Mouse (Mus musculus) naive thymus-derived CD4-positive, alpha-beta T cell, adult 2 months (primary cell): ENCODE measurements around the gene Rangap1.
A peak's percentile ranks its signal among the peaks of the same experiment; 100 is the strongest.
"Not testable (repeated sequence)": the region's sequence is repeated elsewhere in the genome, so short reads cannot be mapped to it uniquely, and the experiment has no call there.

Source experiments
- DNase-seq: peaks from one replicate; pipeline ENCODE4 v3.0.0-alpha.2; 2011; ENCODE audit warnings: low read depth

Gene Rangap1

DNA sequence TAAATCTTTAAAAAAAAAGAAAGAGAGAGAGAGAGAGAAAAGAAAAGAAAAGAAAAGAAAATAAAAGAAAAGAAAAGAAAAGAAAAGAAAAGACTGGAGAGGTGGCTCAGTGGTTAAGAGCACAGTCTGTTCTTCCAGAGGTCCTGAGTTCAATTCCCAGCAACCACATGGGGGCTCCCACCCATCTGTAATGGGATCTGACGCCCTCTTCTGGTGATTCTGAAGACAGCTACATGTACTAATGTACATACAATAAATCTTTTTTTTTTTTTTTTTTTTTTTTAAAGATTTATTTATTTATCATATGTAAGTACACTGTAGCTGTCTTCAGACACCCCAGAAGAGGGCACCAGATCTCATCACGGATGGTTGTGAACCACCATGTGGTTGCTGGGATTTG is 3.0 kb downstream of the Rangap1 start:
- DNase-seq: peak; percentile 23

DNA sequence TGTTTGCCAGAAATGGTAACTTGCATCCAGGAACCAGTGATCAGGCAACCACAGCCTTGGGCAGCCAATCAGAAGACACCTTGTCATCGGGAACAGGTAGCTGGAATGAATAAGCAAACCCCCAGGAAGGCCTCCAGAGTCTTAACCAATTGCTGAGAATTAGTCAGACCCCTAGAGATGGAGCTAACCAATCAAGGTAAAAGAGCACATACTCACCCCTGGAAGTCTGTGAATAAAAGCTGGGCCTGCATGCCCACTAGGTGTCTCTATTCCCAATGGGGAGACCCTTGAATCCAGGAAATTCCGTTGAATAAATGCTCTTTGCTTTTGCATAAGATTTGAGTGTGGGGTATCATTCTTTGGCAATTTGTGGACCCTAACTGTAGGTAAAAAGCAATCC is 5.4 kb downstream of the Rangap1 start:
- no peak for DNase-seq

DNA sequence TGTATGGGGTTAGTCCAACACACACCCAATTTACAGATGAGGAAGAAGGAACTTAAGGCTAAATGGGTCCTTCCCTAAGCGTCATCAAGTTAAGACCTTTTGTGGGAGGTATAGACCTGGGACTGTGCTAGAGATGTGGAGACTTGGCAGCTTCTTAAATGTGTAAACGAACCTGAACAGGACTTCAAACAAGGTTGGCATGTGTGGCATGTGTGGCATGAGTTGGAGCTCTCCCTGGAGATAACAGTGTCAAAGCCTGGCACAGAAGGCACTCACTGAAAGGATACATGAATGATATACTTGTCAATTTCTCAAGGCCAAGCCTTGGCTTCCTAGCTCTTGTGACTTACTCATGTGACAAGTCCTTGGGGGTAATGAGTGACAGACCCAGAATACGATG is 6.0 kb downstream of the Rangap1 start:
- DNase-seq: no peak

DNA sequence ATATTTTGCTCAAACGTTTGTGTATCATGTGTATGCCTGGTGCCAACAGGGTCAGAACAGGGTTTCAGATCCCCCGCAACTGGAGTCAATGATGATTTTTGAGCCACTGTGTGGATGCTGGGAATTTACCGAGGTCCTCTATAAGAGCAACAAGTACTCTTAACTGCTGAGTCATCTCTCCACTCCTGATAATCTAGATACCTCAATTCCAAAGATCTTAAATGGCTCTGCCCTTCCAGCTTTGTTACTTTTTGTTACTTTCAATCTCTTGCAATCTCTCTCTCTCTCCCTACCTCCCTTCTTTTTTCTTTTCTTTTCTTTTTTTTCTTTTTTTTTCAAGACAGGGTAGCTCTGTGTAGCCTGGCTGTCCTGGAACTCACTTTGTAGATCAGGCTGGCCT is 10.3 kb downstream of the Rangap1 start:
- no peak for DNase-seq

DNA sequence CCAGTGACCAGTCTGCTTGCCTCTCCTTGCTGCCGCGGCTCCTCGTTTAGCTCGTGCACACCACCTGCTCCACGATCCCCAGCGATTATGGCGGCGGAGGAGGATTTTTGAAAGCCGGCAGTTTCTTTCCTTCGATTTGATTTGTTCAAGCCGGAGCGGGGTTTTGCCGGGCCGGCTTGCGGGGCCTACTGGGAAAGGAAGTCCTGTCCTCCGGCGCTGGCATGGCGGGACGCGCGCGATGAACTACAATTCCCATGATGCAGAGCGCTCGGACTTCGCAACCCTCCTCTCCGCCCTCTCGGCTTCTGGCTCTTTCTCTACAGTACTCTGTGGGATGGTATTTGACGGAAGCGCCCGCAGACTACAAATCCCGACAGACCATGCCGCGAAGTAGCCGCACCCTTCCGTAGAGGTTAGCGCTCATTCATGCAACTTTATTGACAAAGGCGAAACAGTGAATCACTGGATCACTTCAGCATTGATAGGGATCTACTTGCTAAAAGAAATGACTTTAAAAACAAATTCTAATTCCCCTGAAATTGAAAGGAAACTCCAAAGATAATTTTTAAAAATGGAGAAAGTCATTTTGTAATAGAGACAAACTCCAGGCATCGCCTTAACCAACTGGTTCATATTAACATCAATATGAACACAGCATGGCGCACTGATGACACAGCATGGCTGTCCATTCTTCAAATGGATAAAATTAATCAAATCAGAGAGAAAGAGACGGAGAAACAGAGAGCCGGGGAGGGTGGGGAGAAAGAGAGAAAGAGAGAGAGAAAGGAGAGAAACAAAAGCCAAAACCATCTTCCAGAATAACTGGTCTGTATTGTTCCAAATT is 15.3 kb downstream of the Rangap1 start:
- DNase-seq: peak; percentile 98

DNA sequence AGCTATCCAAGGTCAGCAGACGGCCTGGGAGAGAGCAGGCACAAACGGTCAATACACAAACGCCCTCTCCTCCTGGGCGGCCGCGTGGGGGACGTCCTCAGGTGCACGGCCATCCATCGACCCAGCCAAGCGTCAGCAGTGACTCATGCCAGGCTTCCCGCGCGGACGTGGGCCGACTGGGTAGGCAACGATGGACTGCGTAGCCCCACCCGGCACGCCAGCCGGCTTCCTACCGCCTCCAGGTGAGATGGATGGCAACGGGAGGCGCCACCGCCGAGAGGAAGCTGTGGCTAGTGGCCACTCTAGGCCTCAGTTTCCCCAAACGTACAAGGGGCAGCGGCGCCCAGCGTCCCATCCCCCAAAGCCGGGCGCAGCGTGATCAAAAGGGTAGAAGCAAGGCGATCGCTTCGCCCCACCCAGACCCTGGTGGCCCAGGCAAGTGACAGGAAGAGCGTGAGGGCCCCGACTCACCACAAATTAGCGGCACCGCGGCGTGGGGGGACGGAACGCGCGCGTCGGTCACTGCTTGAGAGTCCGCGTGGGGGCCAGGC is 16.0 kb downstream of the Rangap1 start:
- DNase-seq: no peak

DNA sequence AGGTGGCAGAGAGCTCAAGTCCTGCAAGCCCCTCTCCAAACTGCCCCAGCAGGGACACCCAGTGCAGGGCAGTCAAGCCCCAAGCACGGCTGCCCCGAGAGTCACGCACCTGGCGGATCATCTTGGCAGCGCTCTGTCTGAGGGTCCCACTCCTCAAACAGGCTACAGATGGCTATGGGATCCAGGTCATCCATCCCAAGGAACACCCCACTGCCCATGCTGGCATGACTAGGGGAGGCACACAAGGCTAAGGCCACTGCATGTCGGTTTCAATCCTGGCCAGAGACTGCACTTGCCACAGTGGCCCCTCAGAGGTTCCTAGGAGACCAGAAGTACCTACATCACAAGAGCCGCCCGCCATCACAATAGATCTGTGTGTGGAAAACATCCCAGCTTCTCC is 19.4 kb downstream of the Rangap1 start:
- no peak for DNase-seq

DNA sequence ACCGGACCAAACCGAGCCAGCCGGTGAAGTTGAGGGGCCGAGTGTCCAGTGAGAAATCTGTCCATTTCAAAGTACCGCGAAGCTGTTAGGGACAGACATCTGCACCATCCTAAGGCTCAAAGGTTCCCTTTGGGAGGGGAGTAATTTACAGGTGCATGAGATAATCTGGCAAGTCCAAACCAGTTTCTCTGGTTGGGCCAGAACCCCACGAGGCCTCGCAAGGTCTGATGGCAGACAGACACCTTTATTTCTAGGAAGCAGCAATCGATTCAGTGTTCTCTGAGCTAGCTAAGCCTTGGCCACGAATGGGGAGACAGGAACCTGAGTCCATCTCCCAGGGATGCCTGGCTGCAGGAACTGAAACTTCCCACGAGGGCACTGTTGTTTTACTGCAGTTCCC is 21.7 kb downstream of the Rangap1 start:
- DNase-seq: no peak

DNA sequence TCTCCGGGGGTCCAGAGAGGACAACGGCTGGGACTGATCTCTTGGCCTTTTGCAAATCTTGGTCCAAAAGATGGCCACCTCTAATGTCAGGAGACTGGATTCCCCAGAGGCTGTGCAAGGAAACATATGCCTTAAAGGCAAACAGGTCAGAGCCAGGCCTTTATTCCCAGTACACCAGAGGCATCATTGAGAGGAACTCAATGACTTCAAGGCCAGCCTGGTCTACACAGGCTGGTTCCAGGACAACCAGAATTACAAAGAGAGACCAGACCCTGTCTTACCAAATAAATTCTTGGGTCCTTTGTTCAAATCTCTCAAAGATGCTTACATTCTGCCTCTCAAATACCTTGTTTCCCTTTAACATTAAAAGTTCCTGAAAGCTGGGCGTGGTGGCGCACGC is 23.0 kb downstream of the Rangap1 start:
- no peak for DNase-seq

DNA sequence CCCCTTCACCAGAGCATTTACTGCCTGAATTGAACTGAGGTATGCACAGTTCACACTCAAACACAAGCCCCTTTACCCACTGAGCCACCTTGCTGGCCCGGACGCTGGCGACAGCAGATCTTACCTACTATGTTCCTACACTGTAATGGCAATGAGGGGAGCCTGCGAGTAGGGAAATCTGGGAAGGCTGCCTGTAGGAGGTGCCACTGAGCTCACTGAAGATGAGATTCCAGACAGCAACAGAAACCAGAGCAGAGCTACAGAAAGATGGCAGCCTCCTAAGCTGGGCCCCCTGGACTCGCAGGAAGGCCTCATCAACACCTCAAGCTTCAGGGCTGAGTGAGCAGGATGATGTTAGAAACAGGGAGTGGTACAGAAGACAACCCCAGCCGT is 26.2 kb downstream of the Rangap1 start:
- DNase-seq: no peak

DNA sequence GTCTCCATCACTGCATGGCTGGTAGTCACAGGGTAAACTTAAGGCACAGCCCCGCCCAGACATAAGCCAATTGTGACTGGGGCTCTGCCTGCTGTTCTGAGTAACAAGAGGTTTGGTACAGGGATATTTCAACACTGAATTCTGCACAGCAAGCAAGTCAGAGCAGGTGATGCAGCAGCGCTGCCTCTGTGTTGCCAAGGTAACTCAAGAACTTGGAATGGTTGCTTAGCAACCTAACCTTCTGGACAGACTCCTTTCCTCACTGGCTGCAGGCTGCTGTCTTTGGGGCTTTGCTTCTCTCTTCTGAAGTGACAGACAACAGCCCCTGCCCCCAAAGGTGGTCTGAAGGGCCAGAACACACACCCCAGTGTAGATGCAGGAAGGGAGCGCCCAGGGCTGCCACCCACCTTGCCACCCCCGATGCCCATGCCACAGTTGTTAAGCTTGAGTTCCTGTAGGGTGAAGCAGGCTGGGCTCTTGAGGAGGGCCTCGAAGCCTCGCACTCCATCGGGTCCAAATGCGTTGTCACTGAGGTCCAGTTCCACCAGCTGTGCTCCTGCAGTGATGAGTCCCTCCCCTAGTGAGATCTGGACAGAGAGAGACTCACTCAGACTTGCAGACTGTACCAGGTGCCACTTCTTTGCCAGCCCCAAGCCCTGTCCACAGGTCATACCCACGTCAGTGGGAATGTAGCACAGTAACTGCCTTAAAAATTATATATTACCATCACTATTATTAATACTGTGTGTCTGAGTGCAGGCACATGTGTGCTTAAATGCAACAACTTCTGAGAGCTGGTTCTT is 26.8 kb downstream of the Rangap1 start:
- DNase-seq: no peak

DNA sequence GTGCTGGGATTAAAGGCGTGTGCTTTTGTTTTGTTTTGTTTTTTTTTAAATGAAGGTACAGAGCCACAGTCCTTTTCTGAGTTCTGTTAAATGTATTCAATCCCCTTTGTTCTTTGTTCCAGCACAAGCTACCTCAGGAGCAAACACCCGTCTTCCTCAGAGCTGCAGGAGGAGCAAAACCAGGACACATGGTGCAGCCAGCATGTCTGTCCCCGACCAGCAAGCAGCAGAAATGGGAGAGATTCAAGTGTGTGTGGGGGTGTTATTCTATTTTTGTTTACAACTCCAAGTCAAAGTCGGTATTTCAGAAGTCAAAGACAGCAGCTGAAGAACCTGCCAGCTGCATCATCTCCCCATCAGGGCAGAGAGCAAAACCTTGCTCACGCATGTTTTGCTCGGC is 31.6 kb downstream of the Rangap1 start:
- no peak for DNase-seq

DNA sequence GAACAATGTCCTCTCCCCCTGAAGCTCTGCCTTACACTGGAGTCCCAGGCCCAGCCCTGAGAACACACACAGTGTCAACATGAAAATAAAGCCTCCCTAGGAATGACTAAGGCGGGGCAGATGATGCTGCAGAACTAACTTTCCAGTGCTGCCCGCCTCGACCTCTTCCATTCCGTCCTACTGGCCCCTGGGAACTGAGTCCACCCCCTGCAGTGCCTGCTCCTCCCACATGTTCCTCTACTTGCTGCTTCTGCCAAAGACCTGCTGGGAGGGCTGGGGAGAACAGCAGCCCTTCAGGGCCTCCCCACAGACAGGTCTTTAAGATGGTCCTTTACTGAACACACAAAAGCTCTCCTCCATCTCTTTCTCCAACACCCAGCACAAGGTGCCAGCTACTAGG is 34.5 kb downstream of the Rangap1 start:
- DNase-seq: no peak

DNA sequence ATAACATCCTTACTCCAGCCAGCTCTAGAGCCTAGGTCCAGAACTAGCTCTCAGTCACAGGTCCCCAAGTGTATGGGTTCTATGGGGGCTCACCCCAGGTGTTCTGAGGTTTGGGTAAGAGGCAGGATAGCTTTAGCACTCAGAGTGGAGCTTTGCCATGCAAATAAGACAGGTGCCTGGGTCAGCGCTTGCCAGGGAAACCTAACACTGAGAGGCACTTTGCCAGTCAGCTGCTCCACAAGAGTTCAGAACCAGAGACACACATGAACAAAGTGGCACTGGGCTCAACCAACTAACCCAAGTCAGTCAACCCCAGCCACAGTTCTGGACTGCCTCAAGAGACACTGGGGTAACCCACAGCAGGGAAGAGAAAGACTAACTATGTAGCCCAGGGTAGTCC is 35.6 kb downstream of the Rangap1 start:
- DNase-seq: no peak

DNA sequence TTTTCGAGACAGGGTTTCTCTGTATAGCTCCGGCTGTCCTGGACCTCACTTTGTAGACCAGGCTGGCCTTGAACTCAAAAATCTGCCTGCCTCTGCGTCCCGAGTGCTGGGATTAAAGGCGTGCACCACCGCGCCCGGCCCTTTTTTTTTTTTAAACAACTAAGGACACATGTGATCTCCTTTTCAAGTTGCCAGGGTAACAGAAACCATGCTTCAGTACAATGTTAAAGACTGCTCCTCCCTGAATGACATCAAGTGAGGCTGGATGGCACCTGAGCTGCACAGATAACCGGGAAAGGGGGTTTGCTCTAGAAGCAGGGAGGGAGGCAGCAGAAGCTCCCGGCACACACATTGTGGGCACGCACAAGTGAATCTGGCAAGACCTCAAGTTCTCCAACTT is 36.3 kb downstream of the Rangap1 start:
- no peak for DNase-seq

DNA sequence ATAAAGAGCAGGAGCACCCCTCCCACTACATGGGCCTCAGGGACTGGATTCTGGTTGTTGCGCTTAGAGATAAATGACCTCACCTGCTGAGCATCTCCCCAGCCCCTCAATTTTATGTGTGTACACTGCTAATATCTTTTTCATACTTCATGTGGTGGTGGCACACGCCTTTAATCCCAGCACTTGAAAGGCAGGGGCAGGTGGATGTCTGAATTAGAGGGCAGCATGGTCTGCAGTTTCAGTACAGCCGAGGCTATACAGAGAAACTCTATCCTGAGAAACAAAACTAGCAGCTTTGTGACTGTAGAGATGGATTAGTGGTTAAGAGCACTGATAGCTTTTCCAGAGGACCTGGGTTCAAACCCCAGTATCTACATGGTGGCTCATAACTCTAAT is 42.2 kb downstream of the Rangap1 start:
- DNase-seq: no peak

DNA sequence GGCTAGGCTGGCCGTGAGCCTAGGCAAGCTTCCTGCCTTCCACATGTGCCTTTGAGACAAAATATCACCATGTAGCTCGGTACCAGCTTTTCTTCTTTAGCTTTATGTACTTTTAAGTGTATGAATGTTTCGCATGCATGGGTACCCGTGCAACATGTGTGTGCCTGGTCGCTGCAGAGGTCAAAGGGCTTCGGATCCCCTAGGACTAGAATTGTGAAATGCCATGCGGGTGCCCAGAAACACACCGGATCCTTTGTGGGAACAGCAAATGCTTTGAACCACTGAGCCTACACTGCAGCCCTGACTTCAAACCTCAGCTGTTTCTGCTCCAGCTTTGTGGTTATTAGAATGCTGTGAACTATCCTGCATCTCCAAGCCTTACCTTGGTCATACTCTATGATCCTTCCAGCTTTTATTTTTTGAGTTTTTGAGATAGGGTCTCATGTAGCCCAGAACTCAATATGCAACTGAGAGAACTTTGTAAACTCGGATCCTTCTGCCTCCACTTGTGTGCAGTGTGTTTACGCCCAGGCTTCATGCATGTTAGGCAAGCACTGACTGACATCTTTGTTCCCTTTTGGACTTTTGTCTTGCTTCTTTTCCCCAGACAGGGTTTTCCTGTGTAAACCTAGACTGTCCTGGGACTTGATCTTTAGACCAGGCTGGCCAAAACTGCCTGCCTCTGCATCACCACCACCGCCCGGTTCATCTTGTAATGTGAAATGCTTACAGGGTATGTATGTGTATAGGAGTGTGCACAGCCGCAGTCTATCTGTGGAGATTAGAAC is 42.8 kb downstream of the Rangap1 start:
- no peak for DNase-seq

DNA sequence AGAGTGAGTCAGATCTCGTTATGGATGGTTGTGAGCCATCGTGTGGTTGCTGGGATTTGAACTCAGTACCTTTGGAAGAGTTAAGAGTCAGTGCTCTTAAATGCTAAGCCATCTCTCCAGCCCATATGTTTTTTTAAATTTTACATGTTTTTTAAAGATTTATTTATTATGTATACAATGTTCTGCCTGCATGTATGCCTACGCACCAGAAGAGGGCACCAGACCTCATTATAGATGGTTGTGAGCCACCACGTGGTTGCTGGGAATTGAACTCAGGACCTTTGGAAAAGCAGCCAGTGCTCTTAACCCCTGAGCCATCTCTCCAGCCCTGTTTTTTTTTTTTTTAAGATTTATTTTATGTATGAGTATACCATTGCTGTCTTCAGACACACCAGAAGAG is 44.0 kb downstream of the Rangap1 start:
- DNase-seq: not testable (repeated sequence)

DNA sequence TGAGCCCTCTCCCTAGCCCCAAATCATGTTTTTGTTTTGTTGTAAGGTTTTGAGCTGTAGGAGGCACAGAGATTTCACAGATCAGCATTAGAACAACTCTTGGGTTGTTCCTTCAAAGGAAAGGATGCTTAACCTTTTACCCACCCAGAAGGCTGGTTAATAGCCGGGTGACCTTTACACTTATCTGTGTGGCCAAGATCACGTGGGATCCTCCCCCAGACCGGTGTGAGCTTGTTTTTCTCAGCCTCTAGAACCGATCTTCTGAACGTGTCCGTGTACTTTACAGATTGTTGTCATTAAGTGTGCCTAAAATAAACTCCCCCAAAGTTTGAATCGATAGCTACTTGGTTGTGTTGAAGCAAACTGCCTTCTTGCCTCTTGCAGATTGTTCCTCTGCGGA is 44.7 kb downstream of the Rangap1 start:
- no peak for DNase-seq

DNA sequence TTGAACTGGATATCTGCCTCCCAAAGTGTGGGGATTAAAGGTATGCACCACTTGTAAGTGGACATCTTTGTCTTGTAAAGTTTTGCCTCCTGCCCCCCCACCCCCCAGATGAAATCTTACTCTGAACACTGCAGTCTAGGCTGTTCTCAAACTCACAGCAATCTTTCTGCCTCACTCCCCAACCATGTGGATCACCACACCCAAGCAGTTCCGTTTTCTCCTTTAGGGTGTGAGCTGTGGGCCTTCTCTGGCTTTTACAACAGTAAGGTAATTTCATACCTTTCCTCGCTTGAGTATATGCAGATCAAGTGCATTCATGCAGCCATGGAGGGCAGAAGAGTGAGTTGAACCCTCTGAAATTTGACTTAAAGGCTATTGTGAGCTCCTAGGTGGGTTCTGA is 45.2 kb downstream of the Rangap1 start:
- DNase-seq: no peak

DNA sequence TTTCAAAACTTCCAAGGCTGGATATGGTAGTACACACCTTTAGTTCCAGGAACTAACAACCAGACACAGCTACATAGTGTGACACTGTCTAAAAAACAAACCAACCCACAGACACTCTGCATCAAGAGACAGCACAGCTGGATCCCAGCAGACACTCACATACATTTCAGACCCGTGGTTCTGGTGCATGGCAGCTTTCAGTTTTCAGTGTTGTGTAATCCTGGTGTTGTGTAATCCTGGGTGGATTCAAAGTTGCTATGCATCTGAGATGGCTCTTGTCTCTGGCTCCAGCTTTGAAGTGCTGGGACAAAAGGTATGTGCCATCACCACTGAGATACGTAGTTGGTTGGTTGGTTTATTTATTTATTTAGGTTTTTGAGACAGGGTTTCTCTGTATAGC is 46.8 kb downstream of the Rangap1 start:
- no peak for DNase-seq

DNA sequence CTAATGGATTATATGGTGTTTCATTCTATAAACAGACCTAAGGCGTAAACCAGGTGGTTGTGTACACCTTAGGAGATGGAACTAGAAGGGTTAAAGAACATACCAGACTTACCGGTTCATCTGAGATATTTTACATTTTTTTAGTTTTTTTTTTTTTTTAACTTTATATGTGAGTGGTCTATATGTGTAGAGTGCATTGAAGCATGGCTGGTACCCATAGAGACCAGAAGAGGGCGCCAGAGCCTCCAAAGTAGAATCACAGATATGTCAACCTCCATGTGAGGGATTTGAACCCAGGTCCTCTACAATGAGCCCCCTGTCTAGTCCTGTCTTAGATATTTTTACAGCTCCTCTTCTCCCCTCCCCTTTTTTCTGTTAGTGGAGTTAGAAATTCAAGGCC is 47.5 kb downstream of the Rangap1 start:
- peak; percentile 67 for DNase-seq
